Mouse (Mus musculus) heart, adult 2 months (tissue): ENCODE measurements around the gene 4930469K13Rik.

ENCODE experiments used
- CTCF ChIP-seq: fragments of 200-600 bp; IDR thresholded peaks from 2 replicates; pipeline ENCODE4 v1.8.1; 2022; ENCODE audit warnings: antibody characterized with exemption, mild to moderate bottlenecking, moderate library complexity
- EP300 ChIP-seq: fragments of 200-500 bp; IDR thresholded peaks from 2 replicates; pipeline ENCODE4 v1.6.1; 2011; ENCODE audit warnings: low read depth, low read length, control low read depth; ENCODE audit not compliant: insufficient read depth
- POLR2A ChIP-seq: fragments of 200-500 bp; IDR thresholded peaks from 2 replicates; pipeline ENCODE4 v1.6.1; 2011; ENCODE audit warnings: mild to moderate bottlenecking, low read depth, low read length, control low read depth; ENCODE audit not compliant: insufficient read depth

DNA sequence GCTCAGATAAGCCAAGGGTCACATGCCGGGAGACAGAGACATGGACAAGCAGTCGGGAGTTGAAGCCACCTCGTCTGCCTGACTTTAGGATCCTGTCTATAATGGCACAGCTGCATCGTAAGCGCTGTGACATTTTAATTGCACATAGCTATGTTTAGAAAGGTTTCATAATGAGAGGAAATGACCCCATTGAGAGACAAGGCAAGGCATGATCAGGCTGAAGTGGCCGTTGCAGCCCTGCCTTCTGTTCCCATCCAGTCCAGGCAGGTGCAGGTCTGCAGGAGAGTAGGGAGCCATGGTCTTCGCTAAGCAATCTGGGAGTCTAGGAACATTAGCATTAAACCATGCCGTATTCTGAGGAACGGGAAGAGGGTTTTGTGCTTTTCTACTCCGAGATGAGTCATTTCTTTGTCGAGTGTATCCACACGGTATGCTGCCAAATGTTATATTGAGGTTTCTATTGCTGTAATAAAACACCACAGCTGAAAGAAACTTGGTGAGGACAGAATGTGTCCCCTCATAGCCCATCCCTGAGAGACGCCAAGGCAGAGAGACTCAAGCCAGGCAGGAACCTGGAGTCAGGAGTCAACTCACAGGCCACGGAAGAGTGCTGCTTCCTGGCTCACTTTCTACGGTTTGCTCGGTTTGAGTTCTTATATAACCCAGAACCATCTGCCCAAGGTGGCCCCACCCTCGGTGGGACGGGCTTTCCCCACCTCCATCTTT is 165.8 kb downstream of the 4930469K13Rik start:
- no peak for TF ChIP-seq POLR2A
- no peak for TF ChIP-seq CTCF
- TF ChIP-seq EP300, result no peak
